Mouse (Mus musculus) small intestine, adult 2 months (tissue): ENCODE measurements around the gene Frk. TPM values are rescaled to one million over a fixed set of nuclear protein-coding genes. Genes with fewer than 3 reads are reported as not detected.
"Not testable (repeated sequence)": the region's sequence is repeated elsewhere in the genome, so short reads cannot be mapped to it uniquely, and the experiment has no call there.

Source experiments
- H3K27ac ChIP-seq: fragments of 200-500 bp; 2 replicates; pipeline ENCODE4 v1.5.1; 2012; ENCODE audit warnings: low read depth, low read length, control low read depth, inconsistent platforms; ENCODE audit not compliant: insufficient read depth
- H3K27me3 ChIP-seq: fragments of 200-500 bp; 2 replicates; pipeline ENCODE4 v1.6.1; 2012; ENCODE audit warnings: mild to moderate bottlenecking, moderate library complexity, low read length, inconsistent platforms; ENCODE audit not compliant: control insufficient read depth, insufficient read depth
- H3K36me3 ChIP-seq: fragments of 200-500 bp; 2 replicates; pipeline ENCODE4 v1.6.1; 2012; ENCODE audit warnings: mild to moderate bottlenecking, low read length, control low read depth, inconsistent platforms; ENCODE audit not compliant: control insufficient read depth, insufficient read depth
- H3K4me1 ChIP-seq: fragments of 200-500 bp; 2 replicates; pipeline ENCODE4 v1.6.1; 2012; ENCODE audit warnings: low read length, inconsistent platforms, mixed read lengths; ENCODE audit not compliant: control insufficient read depth, insufficient read depth, insufficient read length
- H3K4me3 ChIP-seq: fragments of 200-500 bp; 2 replicates; pipeline ENCODE4 v1.5.1; 2012; ENCODE audit warnings: low read depth, mild to moderate bottlenecking, control low read depth, inconsistent platforms, low read length, moderate library complexity
- CTCF ChIP-seq: fragments of 200-500 bp; IDR thresholded peaks from 2 replicates; pipeline ENCODE4 v1.5.1; 2012; ENCODE audit warnings: low read depth, mild to moderate bottlenecking, control low read depth, inconsistent platforms, low read length, moderate library complexity, mixed read lengths; ENCODE audit not compliant: insufficient replicate concordance, insufficient read length; ENCODE audit errors: extremely low read depth
- POLR2A ChIP-seq: fragments of 200-500 bp; IDR thresholded peaks from 2 replicates; pipeline ENCODE4 v1.6.1; 2012; ENCODE audit warnings: low read depth, mild to moderate bottlenecking, control low read depth, inconsistent platforms, low read length, moderate library complexity
- WGBS: fragments of 180-500 bp; shearing (Covaris S2); methylation state at CpG from one replicate; pipeline ENCODE4 v1.1.7; 2018; 5-methylcytosine and 5-hydroxymethylcytosine counted together
- polyA plus RNA-seq: library from polyadenylated mRNA; depleted of rRNA; stranded (reverse); fragments of >200 nt; gene quantifications from 2 replicates; pipeline ENCODE4 v1.2.3, GENCODE M21; 2012; rRNA removed

Frk gene
- polyA plus RNA-seq, 1 experiment: 13.0 TPM

DNA sequence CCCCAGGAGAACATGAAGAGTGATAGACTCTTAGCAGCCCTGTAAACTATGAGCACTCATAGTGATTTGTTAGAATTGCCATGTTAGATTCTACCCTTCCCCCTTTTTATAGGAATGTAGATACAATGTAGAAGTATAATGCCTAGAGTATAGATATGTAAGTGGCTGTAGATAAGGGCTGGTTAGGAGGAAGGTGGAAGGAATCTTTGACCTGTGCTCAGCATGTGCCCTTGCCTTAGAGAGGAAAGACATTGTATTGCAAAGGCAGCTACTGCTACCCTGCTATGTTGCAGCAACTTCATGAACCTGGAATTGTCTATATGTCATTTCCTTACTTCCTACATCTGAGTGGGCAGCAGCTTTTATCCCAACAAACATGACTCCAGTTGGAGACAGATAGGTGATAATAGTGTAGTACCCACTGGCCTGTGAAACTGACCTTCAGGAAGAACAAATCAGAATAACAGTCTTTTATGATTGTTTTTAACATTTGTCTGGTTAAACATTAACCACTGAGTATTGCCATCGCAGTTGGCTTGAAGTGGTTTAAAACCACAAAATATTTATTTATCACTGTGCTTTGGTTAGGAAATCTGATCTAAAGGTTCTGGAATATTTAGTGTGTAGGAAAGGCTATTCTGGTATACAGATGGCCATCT is 80.4 kb downstream of the Frk start:
- Histone ChIP-seq H3K36me3 (peaks cover 10% of the 10 kb centered on the region; the same call in 1 of the 2 replicates), H3K4me1 (0 out of 2 replicates have a peak, but pooled peaks cover 2% of the 10 kb centered on the region), H3K27me3 (no peaks in the 10 kb centered on the region), H3K4me3 (no peak overlapping the region), H3K27ac (peak overlapping the region; percentile 65)
- TF ChIP-seq POLR2A (no peak), CTCF (no peak)
- WGBS: 20% methylated on average over 1 of the region's 1 CpGs

DNA sequence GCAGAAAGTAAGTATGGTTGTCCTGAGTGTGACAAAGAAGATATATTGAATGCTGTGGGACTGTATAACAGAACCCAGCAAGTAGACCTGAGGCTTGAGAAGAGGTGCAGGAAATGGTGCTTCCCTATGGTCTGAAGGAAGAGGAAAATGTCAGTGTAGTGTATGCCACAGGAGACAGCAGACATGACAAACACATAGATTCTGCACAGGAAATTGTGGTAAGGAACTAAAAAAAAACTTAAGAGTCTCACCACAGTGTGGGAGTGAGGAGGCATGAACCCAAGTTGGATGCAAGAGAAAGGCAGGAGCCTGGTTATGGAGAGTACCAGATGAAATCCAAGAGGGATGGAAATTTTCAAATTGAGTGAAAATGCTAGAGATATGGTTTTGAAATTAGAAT is 132.3 kb downstream of the Frk start:
- H3K4me3 ChIP-seq: no peak overlapping the region
- no peaks in the 10 kb centered on the region for H3K4me1 ChIP-seq
- no peaks in the 10 kb centered on the region for H3K27me3 ChIP-seq
- TF ChIP-seq CTCF: no peak
- no peak for TF ChIP-seq POLR2A
- H3K27ac ChIP-seq: no peak overlapping the region
- peaks cover under 1% of the 10 kb centered on the region for H3K36me3 ChIP-seq

DNA sequence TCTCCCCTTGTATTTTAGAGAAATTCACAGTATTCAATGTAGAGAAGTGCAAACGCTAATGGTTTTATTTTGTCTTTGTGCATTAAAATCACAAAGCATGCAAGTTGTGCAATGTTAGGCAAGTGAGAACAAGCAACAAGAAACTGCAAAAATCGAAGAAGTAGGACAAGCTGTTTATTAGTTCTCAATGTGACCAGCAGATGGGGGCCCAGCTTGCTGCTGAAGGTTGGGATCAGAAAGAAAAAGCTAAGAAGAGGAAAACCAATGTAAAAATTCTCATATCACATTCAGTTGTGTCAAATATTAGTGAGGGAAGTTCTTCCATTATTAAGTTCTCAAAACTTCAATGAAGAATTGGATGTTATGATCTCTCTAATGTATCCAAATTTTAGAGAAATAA is 134.0 kb downstream of the Frk start:
- WGBS: 48% methylated on average over 2 of the region's 2 CpGs
- H3K4me1 ChIP-seq: no peaks in the 10 kb centered on the region
- H3K4me3 ChIP-seq: no peak overlapping the region
- TF ChIP-seq POLR2A (no peak), CTCF (no peak)
- no peaks in the 10 kb centered on the region for H3K36me3 ChIP-seq
- no peaks in the 10 kb centered on the region for H3K27me3 ChIP-seq
- no peak overlapping the region for H3K27ac ChIP-seq

DNA sequence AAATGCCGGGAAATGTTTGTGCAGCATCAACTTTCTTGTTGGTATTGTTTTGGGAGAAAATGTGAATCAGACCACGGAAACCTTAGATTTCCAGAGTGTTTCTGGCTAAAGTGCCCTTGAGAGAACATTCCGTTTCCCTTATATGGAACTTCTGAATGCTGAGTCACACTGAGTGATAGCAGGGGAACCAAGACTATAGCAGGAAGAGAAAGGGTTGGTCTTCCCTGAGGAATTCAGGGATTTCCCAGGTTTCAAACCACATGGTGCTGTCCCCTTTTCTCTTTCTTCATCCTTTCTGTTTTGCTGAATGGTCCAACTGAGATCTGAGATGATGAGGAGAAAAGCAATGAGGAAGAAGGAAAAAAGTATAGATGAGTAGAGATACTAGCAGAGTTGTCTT is 135.3 kb downstream of the Frk start:
- TF ChIP-seq POLR2A: no peak
- TF ChIP-seq CTCF: no peak
- 25% methylated on average over 3 of the region's 3 CpGs for WGBS
- Histone ChIP-seq H3K27me3 (no peaks in the 10 kb centered on the region), H3K27ac (no peak overlapping the region), H3K36me3 (no peaks in the 10 kb centered on the region), H3K4me1 (no peaks in the 10 kb centered on the region), H3K4me3 (no peak overlapping the region)

DNA sequence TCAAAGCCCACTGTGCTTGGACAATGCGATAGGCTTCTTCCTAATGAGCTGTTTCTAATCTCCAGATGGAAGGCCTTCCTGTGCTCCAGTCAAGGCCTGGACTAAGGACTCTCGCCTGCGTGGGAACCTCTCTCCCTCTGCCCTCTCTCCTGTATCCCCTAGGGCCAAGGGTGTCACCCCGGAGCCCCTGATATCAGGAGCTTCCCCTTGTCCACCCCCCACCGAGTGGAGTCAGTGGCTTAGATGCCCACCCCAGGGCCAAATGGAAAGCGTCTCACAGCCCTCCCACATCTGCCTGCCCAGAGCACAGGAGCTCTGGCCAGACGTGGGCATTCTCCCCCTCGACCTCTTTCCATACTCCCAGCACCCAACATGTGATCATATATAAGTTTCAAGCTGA is 137.3 kb downstream of the Frk start:
- not testable (repeated sequence) for H3K36me3 ChIP-seq, H3K27ac ChIP-seq, H3K4me1 ChIP-seq, H3K27me3 ChIP-seq, H3K4me3 ChIP-seq
- WGBS: 84% methylated on average over 8 of the region's 8 CpGs

DNA sequence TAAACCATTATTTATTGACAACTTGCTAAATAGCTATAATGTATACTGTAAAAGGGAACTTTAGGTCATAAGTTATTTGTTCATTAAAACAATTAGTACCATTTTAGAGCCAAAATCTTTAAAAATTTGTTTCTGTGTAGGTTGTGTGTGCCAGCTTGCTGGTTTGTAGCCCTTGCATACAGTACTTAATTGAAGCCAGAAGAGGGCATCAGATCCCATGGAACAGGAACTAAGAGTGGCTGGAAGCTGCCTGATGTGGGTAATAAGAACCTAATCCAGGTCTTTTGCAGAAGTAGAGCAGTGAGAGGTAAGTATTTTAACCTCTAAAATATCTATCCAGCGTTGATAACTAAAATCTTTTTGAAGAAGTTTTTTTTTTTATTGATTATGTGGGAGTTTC is 155.0 kb downstream of the Frk start:
- H3K4me1 ChIP-seq: no peaks in the 10 kb centered on the region
- TF ChIP-seq POLR2A (no peak), CTCF (no peak)
- H3K36me3 ChIP-seq: no peaks in the 10 kb centered on the region
- H3K27ac ChIP-seq: no peak overlapping the region
- H3K27me3 ChIP-seq: no peaks in the 10 kb centered on the region
- H3K4me3 ChIP-seq: no peak overlapping the region
- WGBS: 58% methylated on average over 1 of the region's 1 CpGs

Other genes starting within 250 kb of the Frk start
- 9.9 and 16.6 TPM in 2 replicates for gene Tspyl1, start 201.2 kb upstream of the Frk start, polyA plus RNA-seq
- gene Tspyl4, start 186.0 kb upstream of the Frk start, polyA plus RNA-seq: 1.3 and 1.5 TPM in 2 replicates
- not detected in 2 replicates for gene Col10a1, start 93.4 kb upstream of the Frk start, polyA plus RNA-seq
- 1.9 and 4.5 TPM in 2 replicates for gene Nt5dc1, start 64.8 kb upstream of the Frk start, polyA plus RNA-seq